Mouse (Mus musculus) heart, embryonic 14.5 days (tissue): ENCODE results near the gene Gm13288. TPM values are rescaled to one million over a fixed set of nuclear protein-coding genes. Genes with fewer than 3 reads are reported as not detected.
"Not testable (repeated sequence)": the region's sequence is repeated elsewhere in the genome, so short reads cannot be mapped to it uniquely, and the experiment has no call there.

Source experiments
- ATAC-seq: fragments of 200-750 bp; cut with Nextera tagmentation; 2 replicates; pipeline ENCODE4 v1.8.0; 2017; ENCODE audit warnings: low read depth, moderate TSS enrichment; ENCODE audit not compliant: insufficient number of reproducible peaks, insufficient read depth, low FRiP score
- H3K27ac ChIP-seq, 2 experiments: fragments of 200-500 bp in 1 of 2; fragments of 300-500 bp in 1 of 2; sonication (generic) in 1 of 2; replicated peaks in 1 of 2; 2 replicates each; pipeline ENCODE4 v1.5.1; 2012 to 2014; ENCODE audit warnings: low read depth in 2 of 2, low read length in 2 of 2, control low read depth in 1 of 2, mild to moderate bottlenecking in 1 of 2, mixed read lengths in 1 of 2; ENCODE audit not compliant: control insufficient read depth in 1 of 2, insufficient read depth in 1 of 2
- H3K27me3 ChIP-seq: fragments of 300-500 bp; sonication (generic); 2 replicates; pipeline ENCODE4 v1.6.1; 2014; ENCODE audit warnings: mild to moderate bottlenecking, low read length, control low read depth; ENCODE audit not compliant: control insufficient read depth, insufficient read depth
- H3K36me3 ChIP-seq: fragments of 300-500 bp; sonication (generic); 2 replicates; pipeline ENCODE4 v1.6.1; 2014; ENCODE audit warnings: mild to moderate bottlenecking, control low read depth, low read length, mixed read lengths; ENCODE audit not compliant: control insufficient read depth, insufficient read depth
- H3K4me1 ChIP-seq, 2 experiments: fragments of 200-500 bp in 1 of 2; fragments of 300-500 bp in 1 of 2; sonication (generic) in 1 of 2; 2 replicates each; pipeline ENCODE4 v1.6.1; 2012 to 2014; ENCODE audit warnings: low read length in 2 of 2, control low read depth in 1 of 2, mixed read lengths in 1 of 2; ENCODE audit not compliant: control insufficient read depth in 2 of 2, insufficient read depth in 2 of 2
- H3K4me2 ChIP-seq: fragments of 300-500 bp; sonication (generic); 2 replicates; pipeline ENCODE4 v1.6.1; 2014; ENCODE audit warnings: mild to moderate bottlenecking, low read length
- H3K4me3 ChIP-seq, 2 experiments: fragments of 200-500 bp in 1 of 2; fragments of 300-500 bp in 1 of 2; sonication (generic) in 1 of 2; 2 replicates each; pipeline ENCODE4 v1.5.1; 2012 to 2014; ENCODE audit warnings: low read length in 2 of 2, mild to moderate bottlenecking in 2 of 2, control low read depth in 1 of 2, low read depth in 1 of 2, moderate library complexity in 1 of 2; ENCODE audit not compliant: control insufficient read depth in 1 of 2, insufficient read depth in 1 of 2
- H3K9ac ChIP-seq: fragments of 300-500 bp; sonication (generic); 2 replicates; pipeline ENCODE4 v1.6.1; 2014; ENCODE audit warnings: mild to moderate bottlenecking, low read length
- H3K9me3 ChIP-seq: fragments of 300-500 bp; sonication (generic); 2 replicates; pipeline ENCODE4 v1.6.1; 2016; ENCODE audit warnings: low read length, control low read depth; ENCODE audit not compliant: control insufficient read depth
- WGBS: fragments of 180-500 bp; shearing (Covaris S2); extraction: QIAGEN DNeasy Blood & Tissue Kit; methylation state at CpG from one replicate; pipeline ENCODE4 v1.1.7; 2014; 5-methylcytosine and 5-hydroxymethylcytosine counted together
- polyA plus RNA-seq: library from polyadenylated mRNA; unstranded; fragments of >200 nt; fragmentation: Nextera tagmentation; extraction: Ambion mirVana; gene quantifications from 2 replicates; pipeline ENCODE4 v1.2.1, GENCODE M21; 2014

Gm13288 gene
- polyA plus RNA-seq, 1 experiment from 2014 or later: not detected

DNA sequence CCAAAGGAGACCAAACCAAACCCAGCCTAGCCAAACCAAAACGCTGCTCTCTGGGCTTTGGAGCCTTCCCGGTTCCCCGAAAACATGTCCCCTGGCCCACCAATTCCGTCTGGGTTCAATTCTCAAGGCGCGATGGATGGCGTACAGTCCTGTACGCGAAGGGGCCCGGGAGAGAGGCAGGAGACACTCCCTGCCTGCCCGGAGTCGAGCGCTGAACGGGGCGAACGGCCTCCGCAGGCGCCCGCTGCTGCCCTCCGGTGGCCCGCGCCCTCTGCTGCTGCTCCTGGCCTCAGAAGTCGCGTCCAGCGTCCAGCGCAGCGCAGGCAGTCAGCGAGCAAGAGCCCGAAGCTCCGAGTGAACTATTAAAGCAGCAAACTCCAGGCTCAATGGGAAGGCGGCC, 23.0 kb upstream of the Gm13288 start:
- Histone ChIP-seq H3K4me2 (peak overlapping the region; percentile 52), H3K27ac (peak overlapping the region; percentile 33 to 85; a peak in 2 of 4 replicates), H3K4me3 (peak overlapping the region in 1 of 2 experiments; percentile 43; a peak in 2 of 4 replicates)
- H3K27me3 ChIP-seq, H3K4me1 ChIP-seq, H3K36me3 ChIP-seq, H3K9me3 ChIP-seq, ATAC-seq, H3K9ac ChIP-seq: not testable (repeated sequence)
- 0% methylated on average over 1 of the region's 31 CpGs for WGBS

DNA sequence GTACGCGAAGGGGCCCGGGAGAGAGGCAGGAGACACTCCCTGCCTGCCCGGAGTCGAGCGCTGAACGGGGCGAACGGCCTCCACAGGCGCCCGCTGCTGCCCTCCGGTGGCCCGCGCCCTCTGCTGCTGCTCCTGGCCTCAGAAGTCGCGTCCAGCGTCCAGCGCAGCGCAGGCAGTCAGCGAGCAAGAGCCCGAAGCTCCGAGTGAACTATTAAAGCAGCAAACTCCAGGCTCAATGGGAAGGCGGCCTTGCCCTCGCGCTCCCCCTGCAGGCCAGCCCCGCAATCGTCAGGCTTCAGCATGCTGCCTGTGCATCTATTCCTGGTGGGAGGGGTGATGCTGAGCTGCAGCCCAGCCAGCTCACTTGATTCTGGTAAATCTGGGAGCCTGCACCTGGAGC, 19.9 kb upstream of the Gm13288 start, which contains the start of gene Gm13276:
TSS of gene Gm13276 (plus strand) at position 301 of the 400 bp plus-strand sequence.
- not testable (repeated sequence) for H3K36me3 ChIP-seq, H3K27ac ChIP-seq, H3K9me3 ChIP-seq, H3K4me1 ChIP-seq, H3K4me2 ChIP-seq, ATAC-seq, H3K27me3 ChIP-seq, H3K4me3 ChIP-seq, H3K9ac ChIP-seq
- no CpG with 5 or more reads among the region's 27 CpGs for WGBS

DNA sequence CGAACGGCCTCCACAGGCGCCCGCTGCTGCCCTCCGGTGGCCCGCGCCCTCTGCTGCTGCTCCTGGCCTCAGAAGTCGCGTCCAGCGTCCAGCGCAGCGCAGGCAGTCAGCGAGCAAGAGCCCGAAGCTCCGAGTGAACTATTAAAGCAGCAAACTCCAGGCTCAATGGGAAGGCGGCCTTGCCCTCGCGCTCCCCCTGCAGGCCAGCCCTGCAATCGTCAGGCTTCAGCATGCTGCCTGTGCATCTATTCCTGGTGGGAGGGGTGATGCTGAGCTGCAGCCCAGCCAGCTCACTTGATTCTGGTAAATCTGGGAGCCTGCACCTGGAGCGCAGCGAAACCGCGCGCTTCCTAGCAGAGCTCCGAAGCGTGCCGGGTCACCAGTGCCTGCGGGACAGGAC, 16.9 kb upstream of the Gm13288 start, which contains the start of gene Gm13277:
TSS of gene Gm13277 (plus strand) at position 231 of the 400 bp plus-strand sequence.
- H3K4me3 ChIP-seq, H3K9me3 ChIP-seq, H3K4me2 ChIP-seq, H3K27me3 ChIP-seq, H3K9ac ChIP-seq, H3K4me1 ChIP-seq, H3K36me3 ChIP-seq, H3K27ac ChIP-seq, ATAC-seq: not testable (repeated sequence)
- 0% methylated on average over 4 of the region's 28 CpGs for WGBS

DNA sequence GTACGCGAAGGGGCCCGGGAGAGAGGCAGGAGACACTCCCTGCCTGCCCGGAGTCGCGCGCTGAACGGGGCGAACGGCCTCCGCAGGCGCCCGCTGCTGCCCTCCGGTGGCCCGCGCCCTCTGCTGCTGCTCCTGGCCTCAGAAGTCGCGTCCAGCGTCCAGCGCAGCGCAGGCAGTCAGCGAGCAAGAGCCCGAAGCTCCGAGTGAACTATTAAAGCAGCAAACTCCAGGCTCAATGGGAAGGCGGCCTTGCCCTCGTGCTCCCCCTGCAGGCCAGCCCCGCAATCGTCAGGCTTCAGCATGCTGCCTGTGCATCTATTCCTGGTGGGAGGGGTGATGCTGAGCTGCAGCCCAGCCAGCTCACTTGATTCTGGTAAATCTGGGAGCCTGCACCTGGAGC, 14.1 kb upstream of the Gm13288 start, which contains the start of gene Gm13278:
TSS of gene Gm13278 (plus strand) at position 301 of the 400 bp plus-strand sequence.
- not testable (repeated sequence) for ATAC-seq, H3K9me3 ChIP-seq, H3K27me3 ChIP-seq, H3K9ac ChIP-seq, H3K27ac ChIP-seq, H3K4me3 ChIP-seq, H3K4me1 ChIP-seq, H3K4me2 ChIP-seq, H3K36me3 ChIP-seq
- no CpG with 5 or more reads among the region's 28 CpGs for WGBS

DNA sequence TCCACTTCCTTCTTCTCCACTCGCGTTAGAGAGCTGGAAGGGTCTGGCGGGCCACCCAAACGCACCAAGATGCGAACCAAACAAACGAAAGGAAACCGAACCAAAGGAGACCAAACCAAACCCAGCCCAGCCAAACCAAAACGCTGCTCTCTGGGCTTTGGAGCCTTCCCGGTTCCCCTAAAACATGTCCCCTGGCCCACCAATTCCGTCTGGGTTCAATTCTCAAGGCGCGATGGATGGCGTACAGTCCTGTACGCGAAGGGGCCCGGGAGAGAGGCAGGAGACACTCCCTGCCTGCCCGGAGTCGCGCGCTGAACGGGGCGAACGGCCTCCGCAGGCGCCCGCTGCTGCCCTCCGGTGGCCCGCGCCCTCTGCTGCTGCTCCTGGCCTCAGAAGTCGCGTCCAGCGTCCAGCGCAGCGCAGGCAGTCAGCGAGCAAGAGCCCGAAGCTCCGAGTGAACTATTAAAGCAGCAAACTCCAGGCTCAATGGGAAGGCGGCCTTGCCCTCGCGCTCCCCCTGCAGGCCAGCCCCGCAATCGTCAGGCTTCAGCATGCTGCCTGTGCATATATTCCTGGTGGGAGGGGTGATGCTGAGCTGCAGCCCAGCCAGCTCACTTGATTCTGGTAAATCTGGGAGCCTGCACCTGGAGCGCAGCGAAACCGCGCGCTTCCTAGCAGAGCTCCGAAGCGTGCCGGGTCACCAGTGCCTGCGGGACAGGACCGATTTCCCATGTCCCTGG, 11.2 kb upstream of the Gm13288 start, which contains the start of gene Gm13275:
TSS of gene Gm13275 (plus strand) at position 552 of the 740 bp plus-strand sequence.
- 0% methylated on average over 5 of the region's 52 CpGs for WGBS
- not testable (repeated sequence) for H3K27me3 ChIP-seq, ATAC-seq, H3K36me3 ChIP-seq, H3K9me3 ChIP-seq, H3K9ac ChIP-seq, H3K4me1 ChIP-seq, H3K4me2 ChIP-seq, H3K4me3 ChIP-seq, H3K27ac ChIP-seq

DNA sequence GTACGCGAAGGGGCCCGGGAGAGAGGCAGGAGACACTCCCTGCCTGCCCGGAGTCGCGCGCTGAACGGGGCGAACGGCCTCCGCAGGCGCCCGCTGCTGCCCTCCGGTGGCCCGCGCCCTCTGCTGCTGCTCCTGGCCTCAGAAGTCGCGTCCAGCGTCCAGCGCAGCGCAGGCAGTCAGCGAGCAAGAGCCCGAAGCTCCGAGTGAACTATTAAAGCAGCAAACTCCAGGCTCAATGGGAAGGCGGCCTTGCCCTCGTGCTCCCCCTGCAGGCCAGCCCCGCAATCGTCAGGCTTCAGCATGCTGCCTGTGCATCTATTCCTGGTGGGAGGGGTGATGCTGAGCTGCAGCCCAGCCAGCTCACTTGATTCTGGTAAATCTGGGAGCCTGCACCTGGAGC, 8.2 kb upstream of the Gm13288 start, which contains the start of gene Gm13279:
TSS of gene Gm13279 (plus strand) at position 301 of the 400 bp plus-strand sequence.
- H3K4me2 ChIP-seq, ATAC-seq, H3K4me3 ChIP-seq, H3K27ac ChIP-seq, H3K27me3 ChIP-seq, H3K9me3 ChIP-seq, H3K4me1 ChIP-seq, H3K36me3 ChIP-seq, H3K9ac ChIP-seq: not testable (repeated sequence)
- no CpG with 5 or more reads among the region's 28 CpGs for WGBS

DNA sequence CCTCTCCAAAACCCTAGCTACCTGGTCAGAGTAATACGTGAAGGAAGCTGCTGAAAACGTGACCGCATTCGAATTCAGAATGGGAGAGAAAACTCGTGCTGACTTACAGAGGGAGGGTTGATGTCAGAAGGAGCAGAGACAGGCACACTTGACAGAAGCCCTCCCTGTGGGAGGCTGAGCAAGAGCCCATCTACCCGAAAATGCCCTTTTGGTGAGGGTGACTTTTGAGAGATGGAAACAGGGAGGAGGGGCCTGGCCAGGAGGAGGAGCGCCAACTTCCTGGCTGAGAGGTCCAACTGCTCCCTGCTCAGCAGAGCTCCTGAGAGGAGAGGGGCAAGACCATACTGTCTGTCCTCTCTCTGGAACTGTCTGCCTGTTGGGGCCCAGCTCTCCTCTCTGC, 6.0 kb upstream of the Gm13288 start, which contains the start of gene Gm13285:
TSS of gene Gm13285 (plus strand) at position 301 of the 400 bp plus-strand sequence.
- not testable (repeated sequence) for H3K4me2 ChIP-seq, ATAC-seq, H3K27ac ChIP-seq, H3K27me3 ChIP-seq, H3K4me1 ChIP-seq, H3K36me3 ChIP-seq, H3K9me3 ChIP-seq, H3K9ac ChIP-seq, H3K4me3 ChIP-seq
- 14% methylated on average over 1 of the region's 7 CpGs for WGBS
